Mouse (Mus musculus): Measurements from ENCODE around the gene Zkscan17. TPM values are rescaled to one million over a fixed set of nuclear protein-coding genes. Genes with fewer than 3 reads are reported as not detected.

The Zkscan17 gene
- 25.6 TPM for polyA plus RNA-seq (2017; shearing (Covaris generic))

DNA sequence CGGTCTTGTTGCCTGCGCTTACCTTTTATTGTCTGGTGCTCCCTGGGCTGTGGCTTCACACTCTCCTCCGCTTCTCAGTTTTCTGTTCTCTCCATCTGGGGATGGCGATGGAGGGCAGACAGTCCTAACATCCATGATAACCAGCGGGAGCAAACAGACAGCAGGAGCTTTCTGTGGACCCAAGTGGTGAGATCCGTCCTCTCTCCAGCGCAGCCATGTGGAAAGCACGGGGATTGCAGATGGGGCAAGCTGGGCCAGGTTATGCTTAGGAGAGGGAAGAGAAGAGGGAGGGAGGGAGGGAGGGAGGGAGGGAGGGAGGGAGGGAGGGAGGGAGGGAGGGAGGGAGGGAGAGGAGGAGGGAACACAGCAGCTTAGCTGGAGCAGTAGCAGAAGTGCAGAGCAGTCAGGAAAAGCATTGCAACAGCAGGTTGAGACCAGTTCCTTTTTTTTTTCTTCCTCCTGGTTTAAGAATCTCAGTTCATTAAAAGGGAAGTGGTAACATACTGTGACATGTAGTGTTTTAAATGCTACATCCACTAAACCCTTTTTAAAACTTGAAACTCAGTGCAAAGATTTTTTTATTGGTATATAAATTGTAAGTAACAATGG lies at the start of gene Zkscan17:
Zkscan17 (minus strand) TSS at position 280 of the 609 bp plus-strand sequence.

DNA sequence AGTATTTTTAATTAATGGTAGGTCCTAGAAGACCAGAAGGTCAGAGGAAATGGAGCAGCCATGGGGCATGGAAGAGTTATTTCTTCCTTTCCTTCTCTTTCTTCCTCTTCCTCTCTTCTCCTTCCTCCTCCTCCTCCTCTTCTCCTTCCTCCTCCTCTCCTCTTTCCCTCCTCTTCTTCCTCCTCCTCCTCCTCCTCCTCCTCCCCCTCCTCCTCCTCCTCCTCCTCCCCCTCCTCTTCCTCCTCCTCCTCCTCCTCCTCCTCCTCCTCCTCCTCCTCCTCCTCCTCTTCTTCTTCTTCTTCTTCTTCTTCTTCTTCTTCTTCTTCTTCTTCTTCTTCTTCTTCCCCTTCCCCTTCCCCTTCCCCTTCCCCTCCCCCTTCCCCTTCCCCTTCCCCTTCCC lies 49.6 kb upstream of the Zkscan17 start, which contains the start of gene Olfr222:
Olfr222 (minus strand) TSS at position 101 of the 400 bp plus-strand sequence.

DNA sequence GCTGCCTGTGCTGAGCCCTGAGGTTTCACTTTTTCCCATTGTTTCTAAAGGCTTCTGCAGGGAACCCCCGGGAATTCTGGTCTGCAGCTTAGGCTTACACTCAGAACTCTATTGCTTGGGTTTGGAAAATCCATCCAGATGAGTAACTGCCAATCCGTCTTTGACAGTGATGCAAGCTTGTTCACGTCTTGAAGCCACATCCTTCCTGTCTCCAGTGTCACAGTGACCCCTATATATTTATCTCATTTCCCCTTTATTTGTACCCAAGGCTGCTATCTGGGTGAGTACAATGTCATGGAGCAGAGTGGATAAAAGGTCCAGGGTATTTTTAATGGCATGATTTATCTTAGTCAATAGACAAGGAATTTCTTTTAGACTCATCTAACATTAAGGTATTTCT lies 14.8 kb upstream of the Zkscan17 start, which contains the start of gene Nlrp3:
Nlrp3 (plus strand) TSS at position 245 of the 400 bp plus-strand sequence.

DNA sequence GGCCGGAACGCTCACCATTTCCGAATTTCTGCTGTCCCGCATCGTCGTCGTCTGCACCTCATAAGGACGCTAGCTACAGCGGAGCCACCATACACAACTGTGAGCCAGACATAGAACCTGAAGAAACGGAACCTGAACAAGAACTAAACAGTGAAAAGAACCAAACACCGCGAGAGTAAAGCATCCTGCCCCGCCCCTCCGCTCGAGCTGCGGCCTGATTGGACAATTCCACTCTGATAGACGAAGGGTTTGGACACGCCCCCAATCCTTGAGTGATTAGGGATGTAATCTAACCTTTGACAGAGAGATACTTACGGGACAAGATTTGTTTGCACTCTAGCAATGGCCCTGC lies 54.2 kb downstream of the Zkscan17 start, which contains the start of gene Zfp867:
Zfp867 (minus strand) TSS at position 149 of the 352 bp plus-strand sequence.

DNA sequence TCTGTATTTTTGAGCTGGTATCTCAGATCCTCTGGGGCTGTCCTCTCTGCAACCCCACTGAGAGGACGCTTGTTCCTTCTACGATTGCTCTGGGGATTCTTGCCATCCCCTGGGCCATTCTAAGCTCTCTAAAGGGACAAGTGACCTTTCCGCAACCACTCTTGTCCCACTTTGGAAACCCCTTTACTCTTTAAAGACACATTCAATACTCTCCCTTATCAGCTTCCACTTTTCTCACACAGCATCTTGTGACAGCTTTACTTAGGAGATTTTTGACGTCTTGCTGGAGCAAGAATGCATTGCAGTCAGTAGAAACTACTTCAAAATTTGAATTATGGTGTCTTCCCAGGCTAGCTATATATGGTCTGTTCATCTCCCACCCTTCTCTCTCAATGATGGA lies 75.5 kb downstream of the Zkscan17 start, which contains the start of gene Snap47:
Snap47 (minus strand) TSS at position 101 of the 400 bp plus-strand sequence.

DNA sequence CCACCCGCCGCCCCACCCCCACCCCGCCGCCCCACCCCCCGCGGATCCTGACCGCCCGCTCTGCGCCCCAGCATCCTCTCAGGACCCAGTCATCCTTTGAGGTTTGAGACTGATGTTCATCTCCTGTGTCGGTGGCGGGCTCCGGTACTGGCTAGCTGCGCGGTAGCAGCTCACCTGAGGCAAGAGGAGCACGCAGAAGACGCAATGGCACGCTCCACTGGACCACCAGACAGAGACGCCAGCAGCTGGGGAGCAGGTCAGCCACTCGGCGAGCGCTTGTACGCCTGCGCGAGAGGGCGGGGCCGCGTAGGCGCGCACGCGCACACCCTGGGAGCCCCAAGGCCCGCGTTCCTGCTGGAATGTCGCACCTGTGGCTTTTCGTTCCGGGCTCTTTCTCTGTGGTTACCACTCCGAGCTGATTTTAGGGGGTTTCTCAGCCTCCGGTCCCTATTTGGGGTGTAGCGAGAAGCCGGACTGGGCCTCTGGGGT lies 76.8 kb downstream of the Zkscan17 start, which contains the start of gene Jmjd4:
Jmjd4 (plus strand) TSS at position 305 of the 489 bp plus-strand sequence.

Other genes with a start within 250 kb of the Zkscan17 start
- gene Wnt3a, start 236.0 kb downstream of the Zkscan17 start, polyA plus RNA-seq (2017; shearing (Covaris generic)): not detected
- not detected for gene Wnt9a, start 219.8 kb downstream of the Zkscan17 start, polyA plus RNA-seq (2017; shearing (Covaris generic))
- not detected for gene Prss38, start 151.1 kb downstream of the Zkscan17 start, polyA plus RNA-seq (2017; shearing (Covaris generic))
- gene Jmjd4, start 76.7 kb downstream of the Zkscan17 start, polyA plus RNA-seq (2017; shearing (Covaris generic)): 10.5 TPM
- 58.7 TPM for gene Snap47, start 75.6 kb downstream of the Zkscan17 start, polyA plus RNA-seq (2017; shearing (Covaris generic))
- gene Zfp867, start 54.3 kb downstream of the Zkscan17 start, polyA plus RNA-seq (2017; shearing (Covaris generic)): 4.1 TPM
- 0.06 TPM for gene Nlrp3, start 14.8 kb upstream of the Zkscan17 start, polyA plus RNA-seq (2017; shearing (Covaris generic))
- not detected for gene Olfr222, start 49.5 kb upstream of the Zkscan17 start, polyA plus RNA-seq (2017; shearing (Covaris generic))
- not detected for gene Olfr223, start 66.5 kb upstream of the Zkscan17 start, polyA plus RNA-seq (2017; shearing (Covaris generic))
- gene Mprip, start 134.6 kb upstream of the Zkscan17 start, polyA plus RNA-seq (2017; shearing (Covaris generic)): 81.2 TPM